Mouse (Mus musculus) CD4-positive helper T cell, adult 2 months (primary cell): ENCODE measurements around the gene Sptbn1.
A peak's percentile ranks its signal among the peaks of the same experiment; 100 is the strongest.

Experiments used
- DNase-seq: peaks from one replicate; pipeline ENCODE4 v3.0.0-alpha.2; 2012; ENCODE audit warnings: low read depth, missing footprints, low spot score

Sptbn1 gene

GRCm38 (mm10) chr11:30132581-30132980, 135.4 kb downstream of the Sptbn1 start:
- no peak for DNase-seq

DNA sequence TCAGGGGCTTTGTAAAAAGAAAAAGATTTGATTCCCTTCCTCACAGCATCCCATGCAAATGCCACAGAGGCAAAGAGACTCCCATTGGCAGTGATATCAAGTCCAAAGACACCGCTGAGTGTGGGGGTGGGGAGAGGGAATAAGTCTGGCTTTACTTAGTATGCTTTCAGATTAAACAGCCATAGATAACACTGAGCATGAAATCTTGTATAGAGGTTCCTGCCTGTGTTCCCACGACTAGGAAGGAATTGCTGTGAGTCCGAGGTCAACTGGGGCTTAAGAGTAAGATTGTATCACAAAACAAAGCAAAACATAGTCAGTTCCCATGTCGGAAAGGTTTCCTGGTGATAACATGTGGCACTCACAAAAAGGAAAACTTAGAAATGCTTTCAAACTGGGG, 136.3 kb downstream of the Sptbn1 start:
- DNase-seq, result no peak

GRCm38 (mm10) chr11:30129339-30129738, 138.6 kb downstream of the Sptbn1 start:
- no peak for DNase-seq

DNA sequence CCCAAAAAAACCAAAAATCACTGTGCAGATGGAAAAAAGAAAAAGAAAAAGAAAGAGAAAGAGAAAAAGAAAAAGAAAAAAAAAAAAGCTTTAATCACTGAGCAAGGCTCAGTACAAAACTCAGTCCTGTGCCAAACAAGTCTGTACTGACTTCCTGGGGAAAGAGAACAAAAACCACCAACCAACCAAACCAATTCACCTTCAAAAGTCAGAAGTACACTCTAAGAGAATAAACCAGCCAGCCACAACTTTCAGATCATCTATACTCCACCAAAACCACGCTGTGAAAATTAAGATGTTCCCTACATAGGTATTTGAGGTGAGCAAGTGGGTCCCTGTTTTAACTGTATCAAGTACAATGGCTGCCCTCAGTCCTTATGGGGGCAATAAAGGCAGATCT, 141.1 kb downstream of the Sptbn1 start:
- DNase-seq, result peak; percentile 66

DNA sequence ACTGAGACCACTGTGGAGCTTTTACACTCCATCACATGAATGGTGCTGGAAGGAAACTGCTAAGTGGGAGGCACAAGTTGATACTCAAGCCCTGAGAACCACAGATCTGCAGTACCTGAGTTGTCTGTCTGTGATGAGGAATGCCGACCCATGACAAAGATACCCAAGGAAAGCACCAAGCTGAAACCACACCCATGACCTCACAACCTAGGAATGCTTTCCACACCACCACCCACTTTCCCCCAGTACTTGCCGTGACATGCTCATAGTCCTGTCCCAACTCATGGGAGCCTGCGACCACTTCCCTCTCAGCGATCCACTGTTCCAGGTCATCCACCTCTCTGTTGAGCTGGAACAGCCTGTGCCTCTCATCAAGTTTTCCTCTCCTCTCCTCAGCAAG, 149.9 kb downstream of the Sptbn1 start:
- DNase-seq, result no peak

DNA sequence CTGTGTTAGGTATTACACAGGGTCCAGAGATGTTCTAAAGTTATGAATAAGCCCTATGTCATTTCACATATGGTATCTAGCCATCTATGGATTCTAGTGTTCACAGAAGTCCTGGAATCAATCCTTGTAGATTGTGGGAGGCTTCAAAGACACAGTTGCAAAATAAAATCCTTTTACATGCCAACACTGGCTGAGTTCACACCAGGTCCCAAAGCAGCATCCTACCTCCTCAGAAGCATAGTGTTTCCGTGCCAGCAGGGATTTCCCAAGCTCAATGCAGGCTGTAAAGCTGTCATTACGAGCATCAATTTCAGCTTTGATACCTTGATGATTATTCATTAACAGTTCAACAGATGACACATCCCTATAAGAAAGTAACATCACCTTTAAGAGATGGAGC, 154.3 kb downstream of the Sptbn1 start:
- no peak for DNase-seq

DNA sequence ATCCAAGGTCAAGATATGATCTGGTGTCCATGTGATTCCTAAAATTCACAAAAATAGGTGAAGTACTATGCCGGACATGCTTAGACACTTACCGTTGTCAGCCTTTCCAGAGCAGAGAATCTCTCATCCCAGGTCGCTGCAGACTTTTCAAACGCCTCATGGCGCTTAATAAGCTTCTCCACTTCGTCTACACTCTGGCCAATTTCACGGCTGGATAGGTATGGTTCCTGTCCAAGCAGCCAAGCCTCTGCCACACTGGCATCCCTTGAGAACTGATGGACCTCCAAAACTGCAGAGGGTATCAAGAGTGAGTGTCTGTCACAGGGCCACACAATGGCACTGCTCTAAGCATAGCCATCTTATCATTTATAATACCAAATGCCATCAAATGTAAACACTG, 157.3 kb downstream of the Sptbn1 start:
- DNase-seq, result no peak

DNA sequence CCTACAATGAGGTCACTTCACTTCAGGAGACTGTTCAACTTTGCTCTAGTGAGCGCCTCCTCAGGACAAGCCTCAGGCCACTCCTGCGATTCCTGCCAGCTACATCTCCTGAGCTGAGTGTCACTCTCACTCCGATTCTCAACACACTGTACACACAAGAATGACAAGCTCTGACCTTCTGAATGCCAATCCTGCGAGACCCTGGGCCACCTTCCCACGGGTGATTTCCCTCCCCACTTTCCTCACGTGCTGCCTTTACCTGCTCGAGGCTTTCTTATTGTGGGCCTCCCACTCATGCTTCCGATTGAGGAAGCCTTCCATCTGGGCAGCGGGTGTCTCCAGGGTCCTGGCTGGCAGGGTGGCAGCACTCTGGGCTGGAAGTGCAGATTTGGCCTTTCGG, 163.8 kb downstream of the Sptbn1 start:
- no peak for DNase-seq

- DNase-seq, result no peak
Measured at GRCm38 (mm10) chr11:30102594-30102993, 165.4 kb downstream of the Sptbn1 start.

DNA sequence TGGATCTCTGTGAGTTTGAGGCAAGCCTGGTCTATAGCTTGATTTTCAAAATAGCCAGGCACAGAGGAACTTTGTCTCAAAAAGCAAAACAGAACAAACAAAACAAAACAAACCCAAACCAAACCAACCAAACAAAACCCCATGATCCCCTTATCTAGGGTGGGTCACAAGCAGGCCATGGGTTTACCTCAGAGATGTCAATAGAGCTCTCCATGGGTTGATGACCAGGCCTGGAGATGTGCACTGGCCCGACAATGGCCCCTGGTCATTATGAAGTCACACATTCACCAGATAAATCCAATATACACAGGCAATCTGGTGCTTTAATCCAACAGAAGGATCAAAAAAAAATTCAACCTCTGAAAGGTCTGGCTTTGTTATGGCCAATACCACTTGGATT, 166.2 kb downstream of the Sptbn1 start:
- DNase-seq, result no peak

- no peak for DNase-seq
Measured at GRCm38 (mm10) chr11:30101162-30101561, 166.8 kb downstream of the Sptbn1 start.

DNA sequence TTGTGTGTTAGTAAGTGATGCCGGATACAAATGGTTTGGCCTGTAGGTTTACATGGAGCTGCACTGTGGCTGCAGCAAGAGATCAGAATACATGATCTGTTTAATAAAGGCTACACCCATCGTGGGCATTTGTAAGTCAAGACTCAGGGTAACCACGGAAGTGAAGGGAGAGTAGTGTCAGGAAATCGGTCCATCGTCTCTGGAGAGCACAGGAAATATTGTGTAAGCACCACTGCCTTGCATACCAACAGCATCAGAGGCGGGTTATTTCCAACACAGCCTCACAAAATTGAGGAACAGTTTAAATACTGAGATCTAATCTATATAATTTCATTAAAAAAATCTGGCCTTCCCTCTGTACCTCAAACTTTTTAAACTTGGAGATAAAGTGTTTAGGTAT, 168.1 kb downstream of the Sptbn1 start:
- no peak for DNase-seq

GRCm38 (mm10) chr11:30095212-30095773, 172.7 kb downstream of the Sptbn1 start:
- DNase-seq, result no peak

DNA sequence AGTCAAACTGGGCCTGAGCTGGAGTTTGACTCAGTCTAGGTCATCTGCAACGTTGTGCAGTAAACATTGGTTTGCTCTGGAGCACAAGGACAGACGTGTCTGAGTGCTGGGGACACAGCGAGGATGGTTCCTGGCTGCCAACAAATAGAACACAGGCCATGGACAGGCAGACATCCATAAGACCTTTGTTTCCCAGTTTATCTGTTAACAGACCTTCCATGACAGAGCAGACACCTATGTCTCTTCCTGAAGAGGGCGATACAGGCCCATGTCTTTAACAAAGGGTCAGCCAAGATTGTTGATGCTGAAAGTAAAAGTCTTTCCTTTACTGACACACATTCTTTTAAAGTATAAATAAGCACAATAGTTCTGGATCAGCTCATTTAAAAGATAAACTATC, 176.1 kb downstream of the Sptbn1 start:
- DNase-seq, result peak; percentile 38

GRCm38 (mm10) chr11:30085114-30085513, 182.9 kb downstream of the Sptbn1 start:
- no peak for DNase-seq

GRCm38 (mm10) chr11:30057299-30057698, 210.7 kb downstream of the Sptbn1 start:
- DNase-seq, result peak; percentile 6
